Mouse (Mus musculus) liver, embryonic 16.5 days (tissue): ENCODE measurements around the gene Prkacb. TPM values are rescaled to one million over a fixed set of nuclear protein-coding genes. Genes with fewer than 3 reads are reported as not detected.

ENCODE experiments used
- ATAC-seq: fragments of 200-750 bp; cut with Nextera tagmentation; 2 replicates; pipeline ENCODE4 v1.8.0; 2017; ENCODE audit warnings: low read depth, mild to moderate bottlenecking, moderate number of reproducible peaks, moderate library complexity
- H3K27ac ChIP-seq: fragments of 300-500 bp; sonication (generic); 2 replicates; pipeline ENCODE4 v1.5.1; 2014; ENCODE audit warnings: mild to moderate bottlenecking, low read length
- H3K27me3 ChIP-seq: fragments of 300-500 bp; sonication (generic); 2 replicates; pipeline ENCODE4 v1.6.1; 2014; ENCODE audit warnings: low read depth, low read length, mixed read lengths; ENCODE audit not compliant: control insufficient read depth, insufficient read depth
- H3K36me3 ChIP-seq: fragments of 300-500 bp; sonication (generic); 2 replicates; pipeline ENCODE4 v1.6.1; 2014; ENCODE audit warnings: mild to moderate bottlenecking; ENCODE audit not compliant: control insufficient read depth, insufficient read depth
- H3K4me1 ChIP-seq: fragments of 300-500 bp; sonication (generic); 2 replicates; pipeline ENCODE4 v1.6.1; 2014; ENCODE audit warnings: low read depth, low read length, mixed read lengths; ENCODE audit not compliant: control insufficient read depth
- H3K4me2 ChIP-seq: fragments of 300-500 bp; sonication (generic); 2 replicates; pipeline ENCODE4 v1.6.1; 2014; ENCODE audit warnings: low read depth, low read length, mixed read lengths
- H3K4me3 ChIP-seq: fragments of 300-500 bp; sonication (generic); 2 replicates; pipeline ENCODE4 v1.5.1; 2014; ENCODE audit warnings: low read depth, mild to moderate bottlenecking, low read length
- H3K9ac ChIP-seq: fragments of 300-500 bp; sonication (generic); 2 replicates; pipeline ENCODE4 v1.6.1; 2014; ENCODE audit warnings: low read depth, low read length
- H3K9me3 ChIP-seq: fragments of 300-500 bp; sonication (generic); replicated peaks from 2 replicates; pipeline ENCODE4 v1.6.1; 2016; ENCODE audit warnings: low read length; ENCODE audit not compliant: control insufficient read depth
- WGBS: fragments of 180-500 bp; shearing (Covaris S2); extraction: QIAGEN DNeasy Blood & Tissue Kit; methylation state at CpG from one replicate; pipeline ENCODE4 v1.1.7; 2014; ENCODE audit not compliant: insufficient replicate concordance; 5-methylcytosine and 5-hydroxymethylcytosine counted together
- polyA plus RNA-seq: library from polyadenylated mRNA; unstranded; fragments of >200 nt; fragmentation: Nextera tagmentation; extraction: Ambion mirVana; gene quantifications from 2 replicates; pipeline ENCODE4 v1.2.1, GENCODE M21; 2015

Prkacb gene
- polyA plus RNA-seq = 12.4 and 12.6 TPM in 2 replicates

DNA sequence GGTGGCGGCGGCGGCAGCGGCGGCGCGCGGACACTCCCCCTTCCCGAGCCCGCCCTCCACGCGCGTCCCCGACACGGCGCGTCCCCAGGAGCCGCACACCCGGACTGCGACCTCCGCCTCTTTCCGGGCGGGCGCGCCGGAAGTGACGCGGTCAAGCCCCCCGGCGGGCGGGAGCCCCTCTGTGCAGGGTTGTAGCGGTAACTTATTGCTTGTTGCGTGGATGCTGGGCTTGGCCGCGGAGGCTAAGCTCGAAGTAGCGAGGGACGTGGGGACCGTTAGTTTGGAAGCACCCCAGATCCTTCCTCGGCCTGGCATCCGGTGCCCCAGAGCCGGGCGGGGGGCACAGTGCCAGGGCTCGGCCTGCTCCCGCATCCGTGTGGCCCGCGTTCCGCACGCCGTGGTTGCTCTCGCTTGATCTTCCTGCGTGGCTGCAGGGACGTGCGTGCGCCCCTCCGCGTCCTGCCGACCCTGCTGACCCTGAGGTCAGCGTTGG is at the start of gene Prkacb:
Prkacb (minus strand) TSS at position 90 of the 493 bp plus-strand sequence.
- Histone ChIP-seq H3K27ac (peak within 1 kb of the TSS; percentile 77), H3K4me1 (peaks cover 4% of the 10 kb centered on the region), H3K9ac (peak within 1 kb of the TSS; percentile 81), H3K9me3 (no peaks in the 10 kb centered on the region), H3K27me3 (no peaks in the 10 kb centered on the region), H3K4me3 (peak within 1 kb of the TSS; percentile 81), H3K4me2 (peak within 1 kb of the TSS; percentile 79), H3K36me3 (no peaks in the 10 kb centered on the region)
- 0% methylated on average over 55 of the region's 60 CpGs for WGBS
- peak; percentile 91 for ATAC-seq

DNA sequence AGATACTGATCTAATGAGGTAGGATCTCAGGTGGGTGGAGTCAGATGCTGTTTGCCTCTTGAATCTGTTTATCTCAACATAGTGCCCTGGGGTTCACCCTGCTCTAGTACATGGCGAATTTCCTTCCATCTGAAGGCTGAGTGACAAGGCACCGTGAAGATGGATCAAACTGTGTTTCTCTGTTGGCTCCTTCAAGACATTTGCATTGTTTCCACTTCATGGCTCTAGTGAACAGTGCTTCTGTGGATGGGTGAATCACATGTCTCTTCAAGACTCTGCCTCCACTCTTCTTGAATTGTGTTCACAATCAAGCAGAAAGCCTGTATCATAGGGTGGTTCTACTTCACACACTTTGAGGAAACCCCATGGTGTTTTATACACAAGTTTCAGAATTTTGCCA is 47.5 kb upstream of the Prkacb start:
- WGBS = 59% methylated on average over 2 of the region's 2 CpGs
- Histone ChIP-seq H3K4me1 (no peaks in the 10 kb centered on the region), H3K27ac (no peak overlapping the region), H3K4me3 (no peak overlapping the region), H3K36me3 (no peaks in the 10 kb centered on the region), H3K4me2 (no peak overlapping the region), H3K27me3 (no peaks in the 10 kb centered on the region), H3K9ac (no peak overlapping the region), H3K9me3 (no peaks in the 10 kb centered on the region)
- ATAC-seq = no peak

DNA sequence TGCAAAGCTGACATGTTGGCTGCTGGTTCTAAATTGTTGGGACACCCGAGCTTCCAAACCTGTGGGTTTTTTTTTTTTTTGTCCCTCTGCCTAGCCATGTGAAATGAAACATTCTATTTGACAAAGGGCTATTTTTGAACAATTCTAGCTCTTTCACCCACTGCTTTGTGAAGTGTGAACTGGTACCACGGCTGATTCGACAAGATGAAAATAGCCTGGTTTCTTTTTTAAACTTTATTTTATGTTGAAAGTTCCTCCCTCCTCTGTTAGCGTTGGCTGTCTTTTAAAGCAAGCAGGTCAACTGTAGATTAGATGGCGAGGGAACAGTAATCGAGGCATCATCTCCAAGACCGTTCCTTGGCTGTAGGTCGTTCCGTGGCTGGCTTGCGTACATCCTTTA is 44.6 kb upstream of the Prkacb start:
- Histone ChIP-seq H3K27me3 (peaks cover 1% of the 10 kb centered on the region), H3K9me3 (no peaks in the 10 kb centered on the region), H3K36me3 (no peaks in the 10 kb centered on the region), H3K4me2 (no peak overlapping the region), H3K9ac (no peak overlapping the region), H3K27ac (no peak overlapping the region), H3K4me1 (no peaks in the 10 kb centered on the region), H3K4me3 (no peak overlapping the region)
- WGBS = 71% methylated on average over 10 of the region's 10 CpGs
- no peak for ATAC-seq

- H3K36me3 ChIP-seq = no peaks in the 10 kb centered on the region
- H3K9me3 ChIP-seq = no peaks in the 10 kb centered on the region
- no peak for ATAC-seq
- H3K27ac ChIP-seq = no peak overlapping the region
- no peak overlapping the region for H3K4me2 ChIP-seq
- peaks cover 6% of the 10 kb centered on the region for H3K27me3 ChIP-seq
- H3K9ac ChIP-seq = no peak overlapping the region
- H3K4me3 ChIP-seq = no peak overlapping the region
- no peaks in the 10 kb centered on the region for H3K4me1 ChIP-seq
- WGBS = 49% methylated on average over 7 of the region's 7 CpGs
Observed at GRCm38 (mm10) chr3:146854473-146855087, 41.8 kb upstream of the Prkacb start.

DNA sequence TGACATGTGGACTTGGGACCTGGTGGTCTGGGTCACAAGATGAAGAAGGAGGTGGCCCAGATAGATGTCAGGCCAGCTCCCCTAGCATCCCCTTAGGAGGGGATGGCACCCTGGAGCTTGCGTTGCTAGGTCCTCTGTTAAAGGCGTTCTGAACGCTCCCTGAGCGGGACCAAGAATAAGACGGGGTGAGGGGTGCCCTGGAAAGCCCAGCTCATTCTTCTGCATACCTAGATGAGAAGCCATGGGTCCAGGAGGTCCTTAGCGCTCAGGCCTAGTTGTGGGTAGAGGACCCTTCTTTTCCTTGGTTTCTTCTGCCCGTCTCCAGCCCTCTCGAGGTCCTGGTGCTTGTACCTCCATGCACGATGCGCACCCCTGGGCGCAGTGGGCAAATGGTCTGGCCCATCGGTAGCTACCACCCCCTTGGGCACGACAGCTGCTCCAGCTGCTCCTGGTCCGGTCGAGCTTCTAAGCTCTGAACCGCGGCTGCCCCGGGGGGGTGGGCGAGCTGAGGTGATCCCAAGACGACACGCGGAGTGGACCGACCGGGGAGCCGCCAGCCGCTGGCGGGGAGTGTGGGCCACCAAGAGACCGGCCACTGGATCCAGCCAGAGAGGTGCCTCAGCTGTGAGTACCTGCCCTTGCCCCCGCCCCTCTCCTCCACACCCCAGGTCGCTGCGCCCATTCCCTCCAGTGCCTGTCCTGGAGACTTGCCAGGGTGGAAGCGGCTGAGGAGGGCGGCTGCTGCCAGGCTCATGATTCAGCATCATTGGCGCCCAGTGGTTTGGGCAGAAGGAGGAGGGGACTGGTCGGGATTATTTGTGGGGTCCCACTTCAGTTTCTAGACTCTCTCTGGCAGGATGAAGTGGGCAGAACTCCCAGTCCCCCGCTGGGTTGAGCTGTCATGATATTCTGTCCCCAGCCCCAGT is 39.4 kb upstream of the Prkacb start, which contains the start of gene Ttll7:
Ttll7 (plus strand) TSS at position 402 of the 926 bp plus-strand sequence.
- Histone ChIP-seq H3K9me3 (no peaks in the 10 kb centered on the region), H3K4me1 (no peaks in the 10 kb centered on the region), H3K27me3 (peaks cover 6% of the 10 kb centered on the region), H3K4me2 (peak within 1 kb of the TSS; percentile 67), H3K4me3 (peak within 1 kb of the TSS; percentile 53), H3K9ac (peak within 1 kb of the TSS; percentile 41; the same call in 1 of the 2 replicates), H3K27ac (no peak within 1 kb of the TSS), H3K36me3 (no peaks in the 10 kb centered on the region)
- WGBS = 1% methylated on average over 36 of the region's 36 CpGs
- ATAC-seq = peak; percentile 79

GRCm38 (mm10) chr3:146849360-146849759 is 36.6 kb upstream of the Prkacb start:
- Histone ChIP-seq H3K27me3 (peaks cover 6% of the 10 kb centered on the region), H3K27ac (no peak overlapping the region), H3K4me2 (no peak overlapping the region), H3K4me1 (no peaks in the 10 kb centered on the region), H3K4me3 (no peak overlapping the region), H3K36me3 (no peaks in the 10 kb centered on the region), H3K9me3 (no peaks in the 10 kb centered on the region), H3K9ac (no peak overlapping the region)
- 70% methylated on average over 7 of the region's 7 CpGs for WGBS
- no peak for ATAC-seq

GRCm38 (mm10) chr3:146848112-146848511 is 35.3 kb upstream of the Prkacb start:
- ATAC-seq = no peak
- peaks cover 6% of the 10 kb centered on the region for H3K27me3 ChIP-seq
- 46% methylated on average over 8 of the region's 8 CpGs for WGBS
- H3K4me2 ChIP-seq = no peak overlapping the region
- H3K9me3 ChIP-seq = no peaks in the 10 kb centered on the region
- no peak overlapping the region for H3K27ac ChIP-seq
- no peak overlapping the region for H3K9ac ChIP-seq
- no peaks in the 10 kb centered on the region for H3K4me1 ChIP-seq
- no peaks in the 10 kb centered on the region for H3K36me3 ChIP-seq
- no peak overlapping the region for H3K4me3 ChIP-seq

DNA sequence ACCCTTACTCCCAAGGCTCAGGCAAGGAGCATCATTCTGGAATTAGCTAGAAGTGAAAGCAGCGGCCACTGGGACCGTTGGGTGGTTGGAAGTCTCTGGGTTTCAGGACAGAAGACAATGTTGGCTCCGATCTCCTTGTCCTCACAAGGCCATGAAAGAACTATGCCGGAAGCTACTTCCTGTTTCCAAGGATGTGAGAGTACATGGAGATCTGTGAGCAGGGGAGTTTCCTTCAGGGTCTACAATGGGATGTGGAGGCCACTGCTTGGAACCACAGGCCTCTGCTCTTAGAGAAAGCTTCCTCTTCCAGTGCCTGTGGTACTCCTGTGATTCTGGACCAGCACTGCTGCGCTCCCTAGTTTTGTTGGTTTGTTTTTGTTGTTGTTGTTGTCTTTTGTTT is 33.4 kb upstream of the Prkacb start:
- H3K4me2 ChIP-seq = no peak overlapping the region
- ATAC-seq = no peak
- 65% methylated on average over 5 of the region's 5 CpGs for WGBS

GRCm38 (mm10) chr3:146843470-146843869 is 30.7 kb upstream of the Prkacb start:
- no peaks in the 10 kb centered on the region for H3K4me1 ChIP-seq
- H3K27me3 ChIP-seq = no peaks in the 10 kb centered on the region
- H3K9ac ChIP-seq = no peak overlapping the region
- H3K36me3 ChIP-seq = no peaks in the 10 kb centered on the region
- no peak overlapping the region for H3K27ac ChIP-seq
- no peak overlapping the region for H3K4me2 ChIP-seq
- no peak overlapping the region for H3K4me3 ChIP-seq
- ATAC-seq = no peak
- WGBS = 66% methylated on average over 6 of the region's 6 CpGs
- H3K9me3 ChIP-seq = no peaks in the 10 kb centered on the region

More for the DNA sequence above, 33.4 kb upstream of the Prkacb start:
- H3K9me3 ChIP-seq = no peaks in the 10 kb centered on the region
- no peak overlapping the region for H3K4me3 ChIP-seq
- H3K4me1 ChIP-seq = no peaks in the 10 kb centered on the region
- no peaks in the 10 kb centered on the region for H3K36me3 ChIP-seq
- no peak overlapping the region for H3K27ac ChIP-seq
- no peaks in the 10 kb centered on the region; the same call in 1 of the 2 replicates for H3K27me3 ChIP-seq
- H3K9ac ChIP-seq = no peak overlapping the region
